Mouse (Mus musculus): ENCODE data around the gene Opa3.

DNA sequence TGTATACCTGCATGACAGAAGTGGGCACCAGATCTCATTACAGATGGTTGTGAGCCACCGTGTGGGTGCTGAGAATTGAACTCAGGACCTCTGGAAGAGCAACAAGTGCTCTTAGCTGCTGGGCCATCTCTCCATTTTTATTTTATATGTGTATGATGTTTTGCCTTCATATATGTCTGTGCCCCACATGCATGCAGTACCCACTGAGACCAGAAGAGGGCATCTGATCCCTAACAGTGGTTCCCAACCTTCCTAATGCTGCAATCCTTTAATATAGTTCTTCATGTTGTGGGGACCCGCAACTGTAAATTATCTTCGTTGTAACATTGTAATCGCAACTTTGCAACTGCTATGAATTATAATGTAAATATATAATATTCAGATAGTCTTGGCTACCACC is 56.6 kb downstream of the Opa3 start:
- TF ChIP-seq CTCF (IDR thresholded peaks at IDR 0.05; ENCODE audit: low read depth): peak; percentile 87
- no peak for TF ChIP-seq EP300 (IDR thresholded peaks at IDR 0.05; ENCODE audit: low read depth)

All from liver, embryonic 14.5 days (tissue).